Mouse (Mus musculus) urinary bladder, postnatal 4 days (tissue): ENCODE measurements around the gene Odf4.

Experiments
- DNase-seq, 2 experiments: peaks; one replicate each; pipeline ENCODE4 v3.0.0; 2021 to 2022; ENCODE audit warnings: low spot score in 2 of 2

Gene Odf4

GRCm38 (mm10) chr11:68902367-68902766 lies 24.5 kb downstream of the Odf4 start:
- DNase-seq, result no peak

GRCm38 (mm10) chr11:68902047-68902364 lies 24.9 kb downstream of the Odf4 start:
- no peak for DNase-seq

- DNase-seq, result peak; percentile 95 to 99
These were observed 25.4 kb downstream of the Odf4 start, which contains the start of gene Rpl26 for GRCm38 (mm10) chr11:68901351-68902046. Gene Rpl26 (plus strand): TSS chr11:68901583.

- no peak for DNase-seq
These were observed 26.1 kb downstream of the Odf4 start for GRCm38 (mm10) chr11:68900519-68901350.

- no peak for DNase-seq
These were observed 27.1 kb downstream of the Odf4 start for GRCm38 (mm10) chr11:68899815-68900214.

- DNase-seq, result no peak
These were observed 28.1 kb downstream of the Odf4 start for GRCm38 (mm10) chr11:68898790-68899189.

GRCm38 (mm10) chr11:68897838-68898237 lies 29.0 kb downstream of the Odf4 start:
- no peak for DNase-seq

GRCm38 (mm10) chr11:68897120-68897519 lies 29.8 kb downstream of the Odf4 start:
- no peak for DNase-seq

- DNase-seq, result no peak
These were observed 30.6 kb downstream of the Odf4 start for GRCm38 (mm10) chr11:68896247-68896646.

GRCm38 (mm10) chr11:68893911-68894464 lies 32.9 kb downstream of the Odf4 start:
- no peak for DNase-seq

GRCm38 (mm10) chr11:68892233-68892832 lies 34.5 kb downstream of the Odf4 start:
- no peak for DNase-seq

- no peak for DNase-seq
These were observed 35.1 kb downstream of the Odf4 start for GRCm38 (mm10) chr11:68891823-68892222.

GRCm38 (mm10) chr11:68890625-68891024 lies 36.3 kb downstream of the Odf4 start:
- no peak for DNase-seq

- DNase-seq, result no peak
These were observed 38.2 kb downstream of the Odf4 start for GRCm38 (mm10) chr11:68888653-68889052.

GRCm38 (mm10) chr11:68888253-68888652 lies 38.6 kb downstream of the Odf4 start, which contains the start of gene Rnf222:
Gene Rnf222 (plus strand): TSS chr11:68888553.
- DNase-seq, result no peak

GRCm38 (mm10) chr11:68886091-68886490 lies 40.8 kb downstream of the Odf4 start:
- DNase-seq, result no peak

GRCm38 (mm10) chr11:68884368-68884767 lies 42.5 kb downstream of the Odf4 start:
- no peak for DNase-seq

GRCm38 (mm10) chr11:68883843-68884242 lies 43.0 kb downstream of the Odf4 start:
- no peak for DNase-seq

- no peak for DNase-seq
These were observed 44.8 kb downstream of the Odf4 start for GRCm38 (mm10) chr11:68882107-68882506.

GRCm38 (mm10) chr11:68878811-68879210 lies 48.1 kb downstream of the Odf4 start:
- no peak for DNase-seq

- DNase-seq, result no peak
These were observed 52.0 kb downstream of the Odf4 start for GRCm38 (mm10) chr11:68874841-68875240.
